In genomic region chr16:18811468-18812384, GRCm38 (mm10) we compare ENCODE assay signal across 8 mouse cellular contexts. TPM values are rescaled to one million over a fixed set of nuclear protein-coding genes. Genes with fewer than 3 reads are reported as not detected.
DNase-seq lines count a peak whose midpoint lies in the region; ATAC-seq lines count a peak whose summit lies in the region.

TSS of gene Ufd1 (plus strand) at chr16:18811779.
TSS of gene Cdc45 (minus strand) at chr16:18811987.

- no peaks in the 10 kb centered on the region for H3K27me3 ChIP-seq in hindbrain, embryonic 15.5 days

- H3K9ac ChIP-seq in hindbrain, embryonic 15.5 days = peak within 1 kb of the TSS; percentile 84

- peaks cover 17% of the 10 kb centered on the region for H3K36me3 ChIP-seq in hindbrain, embryonic 15.5 days

- peak; percentile 95 for ATAC-seq in hindbrain, embryonic 15.5 days (ENCODE audit: low FRiP score, low read depth)

- peaks cover 24% of the 10 kb centered on the region for H3K4me1 ChIP-seq in hindbrain, embryonic 15.5 days (replicated peaks)

- peak within 1 kb of the TSS; percentile 80 for H3K4me2 ChIP-seq in hindbrain, embryonic 15.5 days

- peak; percentile 92 for DNase-seq in T-cell, adult 2 months (ENCODE audit: low spot score)
- peak; percentile 81 to 82 for DNase-seq in cerebellum, postnatal 36 days
- peak; percentile 86 to 93 for DNase-seq in frontal cortex, postnatal 36 days (ENCODE audit: low spot score in 2 of 2)
- DNase-seq in left cerebral cortex, adult 11 months (ENCODE audit: low spot score) = peak; percentile 88
- DNase-seq in lung, postnatal 4 days = peak; percentile 91
- DNase-seq in retina, postnatal 7 days (ENCODE audit: low read depth, low spot score) = peak; percentile 82
- DNase-seq in urinary bladder, adult 2 months (ENCODE audit: low spot score) = peak; percentile 63

- H3K9me3 ChIP-seq in hindbrain, embryonic 15.5 days = no peaks in the 10 kb centered on the region

- peak within 1 kb of the TSS; percentile 96 for H3K4me3 ChIP-seq in hindbrain, embryonic 15.5 days

- H3K27ac ChIP-seq in hindbrain, embryonic 15.5 days (replicated peaks) = peak within 1 kb of the TSS; percentile 80

- under 1% methylated on average over 42 of the region's 42 CpGs for whole genome bisulfite sequencing in hindbrain, embryonic 15.5 days

RNA-seq across cellular contexts. Expression of gene Ufd1, which starts in this region (rescaled TPM):
- polyA plus RNA-seq in hindbrain, embryonic 15.5 days (2015; fragmentation: Nextera tagmentation; extraction: Ambion mirVana) = 105 and 109 TPM in 2 replicates
- 58.0 TPM in 2 replicates for polyA plus RNA-seq in urinary bladder, adult 2 months (2012; rRNA removed)

RNA-seq across cellular contexts. Expression of gene Cdc45, which starts in this region (rescaled TPM):
- 11.1 and 11.3 TPM in 2 replicates for polyA plus RNA-seq in hindbrain, embryonic 15.5 days (2015; fragmentation: Nextera tagmentation; extraction: Ambion mirVana)
- 2.9 and 4.4 TPM in 2 replicates for polyA plus RNA-seq in urinary bladder, adult 2 months (2012; rRNA removed)

Comparison
In these comparisons a context has a peak if more than half of its experiments do, and no peak if none do; other contexts are left out.
1. Peak in every context shown above with its lines: DNase-seq, ATAC-seq, H3K4me3 ChIP-seq and H3K27ac ChIP-seq.